Mouse (Mus musculus) erythroblast, embryonic 14.5 days (primary cell): ENCODE results near the gene Xxylt1.

Source experiments
- GATA1 ChIP-seq: IDR thresholded peaks from 2 replicates; pipeline ENCODE4 v1.6.1; 2012; ENCODE audit warnings: low read length, inconsistent platforms, mixed read lengths
- TAL1 ChIP-seq: IDR thresholded peaks from 3 replicates; pipeline ENCODE4 v1.6.1; 2012; ENCODE audit warnings: low read length, inconsistent platforms, mixed read lengths

DNA sequence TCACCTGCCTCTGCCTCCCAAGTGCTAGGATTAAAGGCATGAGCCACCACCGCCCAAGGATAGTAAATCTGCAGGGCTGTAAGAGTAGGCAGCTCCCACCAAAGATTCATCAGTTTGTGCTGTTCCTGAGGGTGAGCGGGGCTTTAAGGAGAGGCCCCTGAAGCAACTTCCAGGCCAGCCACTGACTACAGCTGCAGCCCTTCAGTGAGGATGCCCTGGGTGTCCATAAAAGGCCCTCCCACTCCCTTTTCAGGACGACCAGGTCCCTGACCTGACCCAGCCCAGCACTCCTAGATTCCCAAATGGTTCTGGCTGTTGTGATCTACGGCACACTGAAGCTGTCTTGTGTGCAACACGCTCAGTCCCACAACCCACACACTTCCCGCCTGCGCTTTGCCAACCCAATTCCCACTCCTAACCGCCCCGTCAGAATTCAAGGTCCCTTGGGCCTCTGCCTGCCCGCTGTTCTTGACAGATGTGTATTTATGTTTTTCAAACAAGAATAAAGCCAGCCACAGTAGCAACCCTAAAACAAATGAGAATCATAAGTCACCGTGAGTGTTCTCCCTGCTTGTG is 146.9 kb downstream of the Xxylt1 start:
- TF ChIP-seq TAL1 = no peak
- TF ChIP-seq GATA1 = no peak
